In the genomic region with DNA sequence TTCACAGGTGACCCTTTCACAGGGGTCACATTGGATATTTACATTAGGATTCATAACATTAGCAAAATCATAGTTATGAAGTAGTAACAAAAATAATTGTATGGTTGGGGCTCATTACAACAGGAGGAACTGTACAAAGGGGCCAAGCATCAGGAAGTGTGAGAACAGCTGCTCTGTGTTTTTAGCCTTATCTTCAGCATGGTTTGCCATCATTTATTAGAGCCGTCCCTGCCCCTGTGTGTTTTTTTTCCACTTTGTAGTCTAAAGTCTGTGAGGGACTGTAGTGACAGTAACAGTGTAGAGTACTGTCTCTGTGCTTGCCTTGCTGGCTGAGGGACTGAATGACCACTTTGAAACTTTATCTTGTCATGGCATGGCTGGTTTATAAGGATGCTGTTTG, we compare ENCODE assay signal across 29 mouse cellular contexts. TPM values are rescaled to one million over a fixed set of nuclear protein-coding genes. Genes with fewer than 3 reads are reported as not detected.
DNase-seq lines count a peak whose midpoint lies in the region; ATAC-seq and TF ChIP-seq lines count a peak whose summit lies in the region.
"Had no signal": no experiment of that assay in that cellular context is flagged by ENCODE, and none has a peak within 500 bp of the region (broad histone marks: within the 10 kb centered on the region; RNA-seq: fewer than 3 reads in every experiment).

No protein-coding gene starts in this region.

- H3K4me3 ChIP-seq in heart, embryonic 16.5 days (ENCODE audit: low read length): no peak overlapping the region
- no peak overlapping the region for H3K4me3 ChIP-seq in layer of hippocampus, adult 2 months
- no peak overlapping the region for H3K4me3 ChIP-seq in midbrain, embryonic 15.5 days
- H3K4me3 ChIP-seq: embryonic facial prominence, embryonic 10.5 days; embryonic facial prominence, embryonic 13.5 days; erythroblast, embryonic 14.5 days; forebrain, embryonic 13.5 days; hindbrain, embryonic 10.5 days; hindbrain, embryonic 13.5 days had no signal

- H3K27ac ChIP-seq in heart, embryonic 16.5 days (ENCODE audit: low read length): 0 out of 2 replicates have a peak overlapping the region, but pooled peaks have one; percentile 3
- peak overlapping the region; percentile 18; the same call in 1 of the 2 replicates for H3K27ac ChIP-seq in layer of hippocampus, adult 2 months
- H3K27ac ChIP-seq in midbrain, embryonic 15.5 days: no peak overlapping the region
- H3K27ac ChIP-seq: embryonic facial prominence, embryonic 10.5 days; embryonic facial prominence, embryonic 13.5 days; forebrain, embryonic 13.5 days; hindbrain, embryonic 10.5 days; hindbrain, embryonic 13.5 days had no signal

- no peaks in the 10 kb centered on the region for H3K36me3 ChIP-seq in heart, embryonic 16.5 days (ENCODE audit: control insufficient read depth, insufficient read depth)
- H3K36me3 ChIP-seq in midbrain, embryonic 15.5 days (replicated peaks): no peaks in the 10 kb centered on the region
- H3K36me3 ChIP-seq: embryonic facial prominence, embryonic 13.5 days; hindbrain, embryonic 13.5 days had no signal

- no peaks in the 10 kb centered on the region for H3K27me3 ChIP-seq in heart, embryonic 16.5 days (ENCODE audit: control insufficient read depth, insufficient read depth, low read length)
- no peaks in the 10 kb centered on the region for H3K27me3 ChIP-seq in midbrain, embryonic 15.5 days (replicated peaks)
- H3K27me3 ChIP-seq: embryonic facial prominence, embryonic 13.5 days; forebrain, embryonic 13.5 days; hindbrain, embryonic 13.5 days; Patski had no signal

- intact Hi-C loops in heart, postnatal 10 days (cut with DNase I): no loop called here

- no peak overlapping the region for H3K4me2 ChIP-seq in heart, embryonic 16.5 days (ENCODE audit: low read depth, low read length)
- no peak overlapping the region for H3K4me2 ChIP-seq in midbrain, embryonic 15.5 days
- H3K4me2 ChIP-seq: embryonic facial prominence, embryonic 13.5 days; forebrain, embryonic 13.5 days; heart, embryonic 11.5 days; hindbrain, embryonic 13.5 days had no signal

- no peak for ATAC-seq in heart, embryonic 16.5 days (replicated peaks; ENCODE audit: extremely low read depth, insufficient read depth, low FRiP score)
- ATAC-seq in megakaryocyte progenitor cell, adult 5-6 weeks (replicated peaks; ENCODE audit: poor library complexity): 0 out of 2 replicates have a peak, but pooled peaks have one; percentile 26
- no peak for ATAC-seq in midbrain, embryonic 15.5 days (replicated peaks)
- ATAC-seq: CD4-positive, CD25-positive, alpha-beta regulatory T cell, adult 4 months; forebrain, embryonic 13.5 days; forebrain, embryonic 16.5 days; hindbrain, embryonic 16.5 days; intestine, embryonic 16.5 days; Patski had no signal

- H3K4me1 ChIP-seq in heart, embryonic 16.5 days (ENCODE audit: control insufficient read depth, insufficient read depth, low read length): peaks cover 68% of the 10 kb centered on the region
- peaks cover 32% of the 10 kb centered on the region for H3K4me1 ChIP-seq in midbrain, embryonic 15.5 days

- H3K9ac ChIP-seq in heart, embryonic 16.5 days (ENCODE audit: low read length): no peak overlapping the region
- no peak overlapping the region for H3K9ac ChIP-seq in midbrain, embryonic 15.5 days
- H3K9ac ChIP-seq: embryonic facial prominence, embryonic 13.5 days; forebrain, embryonic 13.5 days; hindbrain, embryonic 13.5 days had no signal

- H3K9me3 ChIP-seq in heart, embryonic 16.5 days (replicated peaks; ENCODE audit: control insufficient read depth, low read length): no peaks in the 10 kb centered on the region
- H3K9me3 ChIP-seq in midbrain, embryonic 15.5 days: no peaks in the 10 kb centered on the region
- H3K9me3 ChIP-seq: embryonic facial prominence, embryonic 10.5 days; embryonic facial prominence, embryonic 13.5 days; forebrain, embryonic 13.5 days; hindbrain, embryonic 10.5 days; hindbrain, embryonic 13.5 days had no signal

- no peak for TF ChIP-seq CTCF in layer of hippocampus, adult 2 months (conservative IDR thresholded peaks at IDR 0.05)

- DNase-seq in heart, postnatal 10 days: no peak
- no peak for DNase-seq in layer of hippocampus, adult 2 months (ENCODE audit: low spot score in 2 of 2)
- no peak for DNase-seq in layer of hippocampus, postnatal 25 days (ENCODE audit: extremely low spot score in 1 of 2, low spot score in 1 of 2)
- peak; percentile 11 for DNase-seq in MEL-GATA-1-ER (ENCODE audit: extremely low read depth, low read depth)
- DNase-seq in urinary bladder, postnatal 4 days (ENCODE audit: low spot score in 2 of 2): no peak
- DNase-seq: adrenal gland, postnatal 10 days; adrenal gland, postnatal 36 days; cerebellum, adult 2 months; cerebellum, adult 9-11 months; cerebellum, postnatal 25 days; embryo, embryonic 11 days; gastrocnemius, postnatal 25 days; heart, adult 18-20 months; heart, postnatal 36 days had no signal

- WGBS in heart, embryonic 16.5 days: 10% methylated on average over 1 of the region's 1 CpGs
- WGBS in midbrain, embryonic 15.5 days: 56% methylated on average over 1 of the region's 1 CpGs

RNA-seq across cellular contexts. Expression of a gene that starts 27.8 kb away (rescaled TPM):
- polyA plus RNA-seq in heart, embryonic 16.5 days (2015; fragmentation: Nextera tagmentation; extraction: Ambion mirVana): 7.8 and 8.1 TPM in 2 replicates
- 10 to 100 TPM; 86.2 to 99.2 TPM for total RNA-seq in heart, postnatal 10 days (2021)
- total RNA-seq in layer of hippocampus, adult 2 months (2021): 10 to 100 TPM; 95.0 to 98.9 TPM
- 10 to 100 TPM; 84.3 to 90.8 TPM for total RNA-seq in layer of hippocampus, postnatal 25 days (2021)
- total RNA-seq in megakaryocyte progenitor cell, adult 5-6 weeks (2015): 60.8 and 65.6 TPM in 2 replicates
- 49.4 and 58.3 TPM in 2 replicates for total RNA-seq in megakaryocyte progenitor cell, adult 5-6 weeks (2017)
- polyA plus RNA-seq in midbrain, embryonic 15.5 days (2015; fragmentation: Nextera tagmentation; extraction: Ambion mirVana): 11.1 and 11.7 TPM in 2 replicates
